Mouse (Mus musculus): ENCODE measurements around the gene Apobec2. TPM values are rescaled to one million over a fixed set of nuclear protein-coding genes. Genes with fewer than 3 reads are reported as not detected.

Gene Apobec2
- total RNA-seq, 1 experiment from 2014 or later: not detected

DNA sequence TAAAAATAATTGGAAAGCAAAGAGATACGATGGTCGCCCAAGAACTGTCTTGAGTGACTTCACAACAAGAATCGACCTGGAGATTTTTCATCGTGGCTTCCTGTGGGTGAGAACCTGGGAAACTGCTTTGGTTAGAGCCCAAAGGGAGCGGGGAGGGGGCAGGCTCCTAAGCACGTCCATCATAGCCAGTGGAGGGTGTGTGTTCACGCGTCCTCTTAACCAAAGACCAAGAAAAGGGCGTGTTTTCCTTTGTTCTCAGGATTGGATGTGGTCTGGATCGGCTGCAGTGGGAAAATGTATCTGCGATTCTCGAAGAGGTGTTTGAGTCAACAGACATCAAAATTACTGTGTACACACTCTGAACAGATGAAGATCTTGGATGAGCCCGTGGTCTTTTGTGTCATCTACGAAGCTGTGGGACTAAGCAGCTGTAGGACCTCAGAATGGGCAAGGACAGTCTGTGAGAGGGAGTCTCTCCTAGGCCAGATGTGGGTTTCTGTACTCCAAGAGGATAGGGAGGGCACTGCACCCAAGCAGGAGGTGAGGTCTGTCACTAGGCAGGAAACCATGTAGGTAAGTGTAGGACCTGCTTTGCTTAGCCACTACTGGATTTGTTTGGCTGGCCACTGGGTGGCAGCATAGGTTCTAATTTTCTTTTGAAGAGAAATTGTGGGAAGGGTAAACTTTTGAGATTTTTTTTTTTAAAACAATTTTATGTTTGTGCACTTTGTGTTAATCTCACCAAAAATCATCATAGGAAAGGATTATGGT is 16.1 kb downstream of the Apobec2 start:
- peak; percentile 78; the same call in 1 of the 2 replicates for ATAC-seq (ENCODE audit: extremely low read depth, insufficient number of reproducible peaks, low FRiP score, poor library complexity, severe bottlenecking)

- no peak for ATAC-seq (ENCODE audit: extremely low read depth, insufficient number of reproducible peaks, low FRiP score, poor library complexity, severe bottlenecking)
Observed at GRCm38 (mm10) chr17:48416011-48416410, 16.7 kb downstream of the Apobec2 start.

- no peak for ATAC-seq (ENCODE audit: extremely low read depth, insufficient number of reproducible peaks, low FRiP score, poor library complexity, severe bottlenecking)
Observed at GRCm38 (mm10) chr17:48411241-48411640, 21.5 kb downstream of the Apobec2 start.

DNA sequence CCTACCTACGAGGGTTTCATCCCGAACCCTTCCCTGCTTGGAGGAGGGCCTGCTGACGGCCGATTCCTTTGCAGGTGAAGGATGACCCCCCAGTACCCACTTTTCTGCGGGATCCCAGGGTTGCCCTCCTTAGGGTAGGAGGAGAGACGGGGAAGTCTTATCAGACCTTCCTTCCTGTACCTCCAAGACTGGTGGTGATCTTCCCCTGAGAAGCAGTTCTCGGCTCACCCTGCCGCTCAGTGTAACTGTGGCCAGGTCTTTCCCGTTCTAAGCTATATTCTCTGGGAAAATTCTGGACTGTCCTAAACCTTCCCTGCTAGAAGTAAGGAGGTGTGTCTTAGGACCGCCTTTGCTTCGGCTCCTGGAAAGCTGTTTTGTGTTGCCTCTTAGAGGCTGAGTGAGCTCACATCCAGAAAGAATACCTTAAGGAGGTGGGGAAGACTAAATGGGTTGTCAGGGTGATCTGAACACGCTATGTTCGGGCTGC is 22.4 kb downstream of the Apobec2 start:
- no peak for ATAC-seq (ENCODE audit: extremely low read depth, insufficient number of reproducible peaks, low FRiP score, poor library complexity, severe bottlenecking)

GRCm38 (mm10) chr17:48409380-48410298 is 23.1 kb downstream of the Apobec2 start, which contains the start of the genes Nfya and Oard1:
TSS of gene Nfya (minus strand) at chr17:48409906.
TSS of gene Oard1 (plus strand) at chr17:48410014.
- peak; percentile 76 for ATAC-seq (ENCODE audit: extremely low read depth, insufficient number of reproducible peaks, low FRiP score, poor library complexity, severe bottlenecking)

DNA sequence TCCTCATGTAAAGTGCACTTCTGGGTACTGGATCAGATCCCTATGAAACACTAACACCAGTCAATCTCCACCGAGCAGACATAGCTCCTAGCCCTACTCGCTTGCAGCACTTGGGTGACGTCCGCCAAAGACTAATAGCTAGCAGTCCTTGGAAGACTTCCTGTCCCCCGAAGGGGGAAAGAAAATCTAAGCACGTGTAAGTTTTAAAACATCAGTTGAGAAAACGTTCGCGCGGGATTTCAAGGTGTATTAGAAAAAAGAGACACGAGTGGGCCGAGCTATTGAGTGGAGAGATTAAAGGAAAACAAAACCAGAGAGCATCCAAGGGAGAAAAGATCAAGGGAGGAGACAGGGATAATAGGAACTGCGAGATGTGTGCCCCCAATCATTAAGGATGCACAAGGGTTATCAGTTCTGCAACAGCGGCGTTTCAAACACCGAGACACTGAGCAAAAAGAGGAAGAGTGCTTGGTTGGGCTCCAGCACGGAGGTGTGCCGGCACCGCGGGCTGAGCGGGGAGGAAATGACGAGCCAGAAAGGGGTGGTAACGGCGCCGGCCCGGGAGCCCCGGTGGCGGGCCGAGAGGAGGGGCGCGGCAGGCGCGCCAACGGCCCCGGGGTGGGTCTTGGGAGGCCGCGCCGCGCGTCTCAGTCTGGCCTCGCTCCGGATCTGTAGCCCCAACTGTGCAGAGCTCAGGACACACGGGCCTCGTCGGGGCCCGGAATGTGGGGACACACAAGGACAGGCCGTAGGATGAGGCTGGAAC is 24.0 kb downstream of the Apobec2 start:
- peak; percentile 52 for ATAC-seq (ENCODE audit: extremely low read depth, insufficient number of reproducible peaks, low FRiP score, poor library complexity, severe bottlenecking)

- ATAC-seq (ENCODE audit: extremely low read depth, insufficient number of reproducible peaks, low FRiP score, poor library complexity, severe bottlenecking): no peak
Observed at GRCm38 (mm10) chr17:48407910-48408525, 24.7 kb downstream of the Apobec2 start.

DNA sequence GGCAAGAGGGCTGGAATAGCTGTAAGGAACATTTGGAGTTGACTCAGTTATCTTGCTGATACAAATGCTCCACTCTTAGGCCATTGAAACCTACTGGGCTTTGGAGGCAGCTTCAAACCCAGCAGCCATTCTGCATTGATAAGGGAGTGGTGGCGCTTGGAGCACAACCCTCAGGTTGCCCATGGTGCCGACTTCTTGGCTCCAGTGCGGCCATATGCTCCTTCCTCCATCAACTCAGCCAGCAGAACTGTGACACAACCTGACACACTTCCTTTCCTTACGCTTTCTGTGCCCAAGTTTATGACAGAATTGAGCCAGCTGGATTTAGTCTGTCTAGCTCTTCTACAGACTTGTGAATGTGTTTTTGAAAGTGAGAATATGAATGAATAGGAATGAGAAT is 25.6 kb downstream of the Apobec2 start:
- ATAC-seq (ENCODE audit: extremely low read depth, insufficient number of reproducible peaks, low FRiP score, poor library complexity, severe bottlenecking): no peak

GRCm38 (mm10) chr17:48404706-48405105 is 28.0 kb downstream of the Apobec2 start:
- no peak for ATAC-seq (ENCODE audit: extremely low read depth, insufficient number of reproducible peaks, low FRiP score, poor library complexity, severe bottlenecking)

GRCm38 (mm10) chr17:48403848-48404247 is 28.9 kb downstream of the Apobec2 start:
- no peak for ATAC-seq (ENCODE audit: extremely low read depth, insufficient number of reproducible peaks, low FRiP score, poor library complexity, severe bottlenecking)

GRCm38 (mm10) chr17:48402751-48403150 is 30.0 kb downstream of the Apobec2 start:
- ATAC-seq (ENCODE audit: extremely low read depth, insufficient number of reproducible peaks, low FRiP score, poor library complexity, severe bottlenecking): no peak

GRCm38 (mm10) chr17:48401710-48402109 is 31.0 kb downstream of the Apobec2 start:
- no peak for ATAC-seq (ENCODE audit: extremely low read depth, insufficient number of reproducible peaks, low FRiP score, poor library complexity, severe bottlenecking)

- ATAC-seq (ENCODE audit: extremely low read depth, insufficient number of reproducible peaks, low FRiP score, poor library complexity, severe bottlenecking): no peak
Observed at GRCm38 (mm10) chr17:48392616-48393015, 40.1 kb downstream of the Apobec2 start.

DNA sequence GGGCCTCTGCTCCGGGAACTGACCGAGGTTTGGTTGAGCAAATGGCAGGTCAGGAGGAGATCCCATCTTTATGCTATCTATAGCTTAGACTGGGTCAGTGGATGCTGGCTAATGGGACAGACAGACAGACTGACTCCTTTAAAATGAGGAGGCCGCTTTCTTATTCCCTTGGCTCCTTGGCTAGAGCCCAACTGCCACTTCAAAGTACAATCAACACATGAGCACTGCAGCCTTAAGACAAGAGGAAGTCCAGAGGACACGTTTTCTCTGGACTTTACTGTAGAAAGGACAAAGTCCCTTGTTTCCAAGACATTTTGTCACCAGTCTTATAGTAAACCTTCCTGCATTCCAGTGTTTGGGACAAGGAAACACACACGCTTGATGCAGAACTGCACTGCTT is 41.3 kb downstream of the Apobec2 start:
- no peak for ATAC-seq (ENCODE audit: extremely low read depth, insufficient number of reproducible peaks, low FRiP score, poor library complexity, severe bottlenecking)

DNA sequence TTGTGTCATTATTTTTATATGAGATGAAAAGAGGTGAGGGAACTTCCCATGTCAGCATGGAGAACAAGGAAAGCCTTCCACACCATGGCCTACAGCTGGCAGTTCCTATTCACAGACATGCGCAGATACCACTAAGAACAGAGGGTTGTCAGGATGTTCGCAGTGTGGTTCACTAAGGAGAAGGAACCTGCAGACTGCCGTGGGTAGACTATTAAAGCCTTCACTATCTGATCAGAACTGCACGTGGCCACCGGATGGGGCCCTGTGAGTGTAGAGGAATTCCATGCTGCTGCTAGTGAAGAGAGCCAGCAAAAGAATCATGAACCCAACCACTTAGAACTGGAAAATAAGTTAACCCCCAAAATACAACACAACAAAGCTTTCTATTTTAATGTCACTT is 43.3 kb downstream of the Apobec2 start:
- ATAC-seq (ENCODE audit: extremely low read depth, insufficient number of reproducible peaks, low FRiP score, poor library complexity, severe bottlenecking): no peak

DNA sequence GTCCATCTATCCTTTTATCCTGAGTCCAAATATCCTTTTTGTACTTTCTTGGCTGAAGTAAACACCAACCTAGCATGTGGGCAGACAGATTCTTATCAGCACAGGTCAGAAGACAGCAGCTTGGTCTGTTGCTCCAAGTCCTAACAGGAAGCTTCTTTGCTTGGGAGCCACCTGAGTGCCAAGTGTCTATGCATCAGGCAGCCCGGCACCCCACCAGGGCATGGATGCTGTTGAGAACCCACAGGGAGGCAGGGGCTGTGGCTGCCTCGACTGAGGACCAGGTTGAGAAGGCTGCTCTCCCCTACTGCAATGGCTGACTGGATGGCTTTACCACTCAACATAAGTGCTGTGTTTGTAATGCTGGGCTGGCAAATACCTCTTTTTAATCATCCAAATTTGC is 44.1 kb downstream of the Apobec2 start:
- no peak for ATAC-seq (ENCODE audit: extremely low read depth, insufficient number of reproducible peaks, low FRiP score, poor library complexity, severe bottlenecking)

GRCm38 (mm10) chr17:48385786-48386461 is 46.8 kb downstream of the Apobec2 start:
- ATAC-seq (ENCODE audit: extremely low read depth, insufficient number of reproducible peaks, low FRiP score, poor library complexity, severe bottlenecking): no peak

DNA sequence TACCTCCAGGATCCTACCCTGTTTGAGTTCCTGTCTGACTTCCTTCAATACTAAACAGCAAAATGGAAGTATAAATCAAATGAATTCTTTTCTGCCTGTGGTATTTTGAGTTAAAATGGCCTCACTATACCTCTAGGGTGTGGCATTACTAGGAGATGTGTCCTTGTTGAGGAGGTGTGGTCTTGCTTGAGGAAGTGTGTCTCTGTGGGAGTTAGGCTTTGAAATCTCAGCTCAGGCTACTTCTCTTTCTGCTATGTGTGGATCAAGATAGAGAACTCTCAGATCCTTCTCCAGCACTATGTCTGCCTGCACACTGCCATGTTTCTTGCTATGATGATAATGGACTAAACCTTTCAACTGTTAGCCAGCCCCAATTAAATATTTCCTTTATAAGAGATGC is 53.7 kb downstream of the Apobec2 start:
- no peak for ATAC-seq (ENCODE audit: extremely low read depth, insufficient number of reproducible peaks, low FRiP score, poor library complexity, severe bottlenecking)
